Mouse (Mus musculus) kidney, embryonic 14.5 days (tissue): Measurements from ENCODE around the gene Zfp819. TPM values are rescaled to one million over a fixed set of nuclear protein-coding genes. Genes with fewer than 3 reads are reported as not detected.

Source experiments
- ATAC-seq: fragments of 200-750 bp; cut with Nextera tagmentation; 2 replicates; pipeline ENCODE4 v1.8.0; 2017; ENCODE audit warnings: moderate number of reproducible peaks, mild to moderate bottlenecking, moderate TSS enrichment, moderate library complexity; ENCODE audit not compliant: low FRiP score, low TSS enrichment
- H3K27ac ChIP-seq: fragments of 300-500 bp; sonication (generic); 2 replicates; pipeline ENCODE4 v1.5.1; 2014; ENCODE audit warnings: low read depth, mild to moderate bottlenecking, low read length, moderate library complexity, mixed read lengths
- H3K27me3 ChIP-seq: fragments of 300-500 bp; sonication (generic); 2 replicates; pipeline ENCODE4 v1.6.1; 2014; ENCODE audit warnings: mild to moderate bottlenecking, low read length; ENCODE audit not compliant: control insufficient read depth, insufficient read depth
- H3K36me3 ChIP-seq: fragments of 300-500 bp; sonication (generic); 2 replicates; pipeline ENCODE4 v1.6.1; 2014; ENCODE audit warnings: low read length, mixed read lengths; ENCODE audit not compliant: control insufficient read depth, insufficient read depth
- H3K4me1 ChIP-seq: fragments of 300-500 bp; sonication (generic); 2 replicates; pipeline ENCODE4 v1.6.1; 2014; ENCODE audit warnings: low read length, mixed read lengths; ENCODE audit not compliant: control insufficient read depth, insufficient read depth
- H3K4me2 ChIP-seq: fragments of 300-500 bp; sonication (generic); replicated peaks from 2 replicates; pipeline ENCODE4 v1.6.1; 2014; ENCODE audit warnings: low read depth, mild to moderate bottlenecking, low read length
- H3K4me3 ChIP-seq: fragments of 300-500 bp; sonication (generic); 2 replicates; pipeline ENCODE4 v1.5.1; 2014; ENCODE audit warnings: mild to moderate bottlenecking, low read length
- H3K9ac ChIP-seq: fragments of 300-500 bp; sonication (generic); 2 replicates; pipeline ENCODE4 v1.6.1; 2014; ENCODE audit warnings: low read depth, mild to moderate bottlenecking, low read length, moderate library complexity
- H3K9me3 ChIP-seq: fragments of 300-500 bp; sonication (generic); 2 replicates; pipeline ENCODE4 v1.6.1; 2016; ENCODE audit warnings: low read length; ENCODE audit not compliant: control insufficient read depth
- WGBS: fragments of 180-500 bp; shearing (Covaris S2); extraction: QIAGEN DNeasy Blood & Tissue Kit; methylation state at CpG from one replicate; pipeline ENCODE4 v1.1.7; 2014; 5-methylcytosine and 5-hydroxymethylcytosine counted together
- polyA plus RNA-seq: library from polyadenylated mRNA; unstranded; fragments of >200 nt; fragmentation: Nextera tagmentation; extraction: Ambion mirVana; gene quantifications from 2 replicates; pipeline ENCODE4 v1.2.1, GENCODE M21; 2014

The Zfp819 gene
- polyA plus RNA-seq, 1 experiment from 2014 or later, result 0.19 TPM

GRCm38 (mm10) chr7:43634500-43634899, 27.5 kb downstream of the Zfp819 start, which contains the start of gene Ceacam18:
Ceacam18 (plus strand) TSS chr7:43634707.
- no peak within 1 kb of the TSS for H3K4me3 ChIP-seq

GRCm38 (mm10) chr7:43636194-43636593, 29.2 kb downstream of the Zfp819 start:
- no peak overlapping the region for H3K27ac ChIP-seq
- no peak overlapping the region for H3K4me3 ChIP-seq
- H3K27me3 ChIP-seq, result no peaks in the 10 kb centered on the region
- H3K4me1 ChIP-seq, result no peaks in the 10 kb centered on the region
- no peak overlapping the region for H3K4me2 ChIP-seq
- H3K9me3 ChIP-seq, result no peaks in the 10 kb centered on the region
- 69% methylated on average over 2 of the region's 2 CpGs for WGBS
- ATAC-seq, result no peak
- H3K36me3 ChIP-seq, result no peaks in the 10 kb centered on the region
- H3K9ac ChIP-seq, result no peak overlapping the region

More at GRCm38 (mm10) chr7:43634500-43634899, 27.5 kb downstream of the Zfp819 start, which contains the start of gene Ceacam18:
- WGBS, result 59% methylated on average over 6 of the region's 6 CpGs
- no peaks in the 10 kb centered on the region for H3K4me1 ChIP-seq
- no peaks in the 10 kb centered on the region for H3K27me3 ChIP-seq
- H3K9me3 ChIP-seq, result no peaks in the 10 kb centered on the region
- no peak within 1 kb of the TSS for H3K27ac ChIP-seq
- H3K9ac ChIP-seq, result no peak within 1 kb of the TSS
- H3K36me3 ChIP-seq, result no peaks in the 10 kb centered on the region
- no peak for ATAC-seq
- H3K4me2 ChIP-seq, result no peak within 1 kb of the TSS

- Histone ChIP-seq H3K4me2 (no peak overlapping the region), H3K9me3 (no peaks in the 10 kb centered on the region), H3K36me3 (no peaks in the 10 kb centered on the region), H3K4me3 (no peak overlapping the region), H3K27ac (no peak overlapping the region), H3K27me3 (no peaks in the 10 kb centered on the region), H3K9ac (no peak overlapping the region), H3K4me1 (no peaks in the 10 kb centered on the region)
- WGBS, result 84% methylated on average over 1 of the region's 1 CpGs
- ATAC-seq, result no peak
Measured at GRCm38 (mm10) chr7:43637118-43637517, 30.1 kb downstream of the Zfp819 start.

- 78% methylated on average over 5 of the region's 5 CpGs for WGBS
- no peak for ATAC-seq
- H3K27me3 ChIP-seq, result no peaks in the 10 kb centered on the region
- no peak overlapping the region for H3K27ac ChIP-seq
- no peak overlapping the region for H3K4me3 ChIP-seq
- H3K36me3 ChIP-seq, result no peaks in the 10 kb centered on the region
- H3K9ac ChIP-seq, result no peak overlapping the region
- H3K4me2 ChIP-seq, result no peak overlapping the region
- no peaks in the 10 kb centered on the region for H3K4me1 ChIP-seq
- H3K9me3 ChIP-seq, result no peaks in the 10 kb centered on the region
Measured at GRCm38 (mm10) chr7:43642587-43642986, 35.6 kb downstream of the Zfp819 start.

- Histone ChIP-seq H3K27me3 (no peaks in the 10 kb centered on the region), H3K4me3 (no peak overlapping the region), H3K4me2 (no peak overlapping the region), H3K36me3 (no peaks in the 10 kb centered on the region), H3K9me3 (no peaks in the 10 kb centered on the region), H3K9ac (no peak overlapping the region), H3K27ac (no peak overlapping the region), H3K4me1 (no peaks in the 10 kb centered on the region)
- 83% methylated on average over 17 of the region's 17 CpGs for WGBS
- ATAC-seq, result no peak
Measured at GRCm38 (mm10) chr7:43643046-43643652, 36.2 kb downstream of the Zfp819 start.

GRCm38 (mm10) chr7:43652683-43653082, 45.7 kb downstream of the Zfp819 start:
- WGBS, result 88% methylated on average over 6 of the region's 6 CpGs
- Histone ChIP-seq H3K4me1 (no peaks in the 10 kb centered on the region), H3K4me3 (no peak overlapping the region), H3K9ac (no peak overlapping the region), H3K27ac (no peak overlapping the region), H3K4me2 (no peak overlapping the region), H3K9me3 (no peaks in the 10 kb centered on the region; the same call in 1 of the 2 replicates), H3K36me3 (no peaks in the 10 kb centered on the region), H3K27me3 (no peaks in the 10 kb centered on the region)
- ATAC-seq, result no peak

GRCm38 (mm10) chr7:43654519-43654918, 47.5 kb downstream of the Zfp819 start:
- no peak for ATAC-seq
- H3K9ac ChIP-seq, result no peak overlapping the region
- H3K4me3 ChIP-seq, result no peak overlapping the region
- no peak overlapping the region for H3K4me2 ChIP-seq
- no peaks in the 10 kb centered on the region; the same call in 1 of the 2 replicates for H3K9me3 ChIP-seq
- WGBS, result 84% methylated on average over 3 of the region's 3 CpGs
- no peaks in the 10 kb centered on the region for H3K27me3 ChIP-seq
- no peaks in the 10 kb centered on the region for H3K4me1 ChIP-seq
- H3K27ac ChIP-seq, result no peak overlapping the region
- H3K36me3 ChIP-seq, result no peaks in the 10 kb centered on the region

GRCm38 (mm10) chr7:43656232-43656631, 49.3 kb downstream of the Zfp819 start:
- H3K36me3 ChIP-seq, result no peaks in the 10 kb centered on the region
- no peak overlapping the region for H3K9ac ChIP-seq
- no peaks in the 10 kb centered on the region for H3K27me3 ChIP-seq
- 58% methylated on average over 6 of the region's 6 CpGs for WGBS
- H3K4me2 ChIP-seq, result no peak overlapping the region
- ATAC-seq, result no peak
- H3K4me3 ChIP-seq, result no peak overlapping the region
- H3K4me1 ChIP-seq, result no peaks in the 10 kb centered on the region
- no peaks in the 10 kb centered on the region for H3K9me3 ChIP-seq
- H3K27ac ChIP-seq, result no peak overlapping the region

- H3K27ac ChIP-seq, result no peak within 1 kb of the TSS
- H3K9ac ChIP-seq, result no peak within 1 kb of the TSS
- H3K27me3 ChIP-seq, result no peaks in the 10 kb centered on the region
- H3K4me1 ChIP-seq, result no peaks in the 10 kb centered on the region
- H3K4me3 ChIP-seq, result no peak within 1 kb of the TSS
- no peak for ATAC-seq
- H3K9me3 ChIP-seq, result no peaks in the 10 kb centered on the region
- WGBS, result 83% methylated on average over 1 of the region's 1 CpGs
- H3K36me3 ChIP-seq, result no peaks in the 10 kb centered on the region
- H3K4me2 ChIP-seq, result no peak within 1 kb of the TSS
Measured at GRCm38 (mm10) chr7:43660002-43660401, 53.0 kb downstream of the Zfp819 start, which contains the start of gene Siglece. Siglece (minus strand) TSS chr7:43660161.
